Mouse (Mus musculus) splenic B cell, adult 2 months (primary cell): ENCODE results near the gene Whrn.

Experiments
- DNase-seq: peaks from one replicate; pipeline ENCODE4 v3.0.0-alpha.2; 2011; ENCODE audit warnings: low read depth, low spot score
- H3K27me3 ChIP-seq: 2 replicates; pipeline ENCODE4 v1.6.1; 2012; ENCODE audit warnings: mild to moderate bottlenecking, low read length, moderate library complexity, mixed read lengths; ENCODE audit not compliant: control insufficient read depth, poor library complexity, insufficient read depth, severe bottlenecking
- H3K36me3 ChIP-seq: 2 replicates; pipeline ENCODE4 v1.6.1; 2012; ENCODE audit warnings: mild to moderate bottlenecking, low read length, moderate library complexity, mixed read lengths; ENCODE audit not compliant: control insufficient read depth, poor library complexity, insufficient read depth, severe bottlenecking

The Whrn gene

GRCm38 (mm10) chr4:63417318-63417957 lies 78.4 kb downstream of the Whrn start:
- no peaks in the 10 kb centered on the region for H3K27me3 ChIP-seq
- H3K36me3 ChIP-seq: no peaks in the 10 kb centered on the region; the same call in 1 of the 2 replicates
- DNase-seq: peak; percentile 89

- DNase-seq: no peak
- Histone ChIP-seq H3K27me3 (no peaks in the 10 kb centered on the region), H3K36me3 (no peaks in the 10 kb centered on the region; the same call in 1 of the 2 replicates)
Observed at GRCm38 (mm10) chr4:63414951-63415350, 80.8 kb downstream of the Whrn start.

DNA sequence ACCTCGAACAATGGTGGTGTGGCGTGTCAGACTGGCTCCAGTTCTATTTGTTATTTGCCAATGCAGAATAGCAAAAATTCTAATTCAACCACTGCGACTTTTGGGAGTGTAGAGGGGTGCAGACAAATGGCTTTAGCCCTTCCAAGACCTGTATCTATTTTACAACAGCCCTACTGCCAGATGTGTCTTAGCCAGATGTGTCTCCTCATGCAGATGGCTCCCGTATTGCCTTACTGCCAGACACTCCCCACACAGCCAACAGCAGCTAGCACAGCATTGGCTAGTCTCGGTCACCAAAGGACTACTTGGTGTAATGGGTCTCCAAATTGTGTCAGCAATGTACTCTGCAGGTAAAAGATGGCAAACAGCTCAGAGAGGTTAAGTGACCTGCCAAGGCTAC lies 84.6 kb downstream of the Whrn start:
- Histone ChIP-seq H3K36me3 (no peaks in the 10 kb centered on the region; the same call in 1 of the 2 replicates), H3K27me3 (no peaks in the 10 kb centered on the region)
- DNase-seq: no peak

GRCm38 (mm10) chr4:63410583-63410934 lies 85.2 kb downstream of the Whrn start:
- Histone ChIP-seq H3K36me3 (no peaks in the 10 kb centered on the region; the same call in 1 of the 2 replicates), H3K27me3 (no peaks in the 10 kb centered on the region)
- peak; percentile 95 for DNase-seq

DNA sequence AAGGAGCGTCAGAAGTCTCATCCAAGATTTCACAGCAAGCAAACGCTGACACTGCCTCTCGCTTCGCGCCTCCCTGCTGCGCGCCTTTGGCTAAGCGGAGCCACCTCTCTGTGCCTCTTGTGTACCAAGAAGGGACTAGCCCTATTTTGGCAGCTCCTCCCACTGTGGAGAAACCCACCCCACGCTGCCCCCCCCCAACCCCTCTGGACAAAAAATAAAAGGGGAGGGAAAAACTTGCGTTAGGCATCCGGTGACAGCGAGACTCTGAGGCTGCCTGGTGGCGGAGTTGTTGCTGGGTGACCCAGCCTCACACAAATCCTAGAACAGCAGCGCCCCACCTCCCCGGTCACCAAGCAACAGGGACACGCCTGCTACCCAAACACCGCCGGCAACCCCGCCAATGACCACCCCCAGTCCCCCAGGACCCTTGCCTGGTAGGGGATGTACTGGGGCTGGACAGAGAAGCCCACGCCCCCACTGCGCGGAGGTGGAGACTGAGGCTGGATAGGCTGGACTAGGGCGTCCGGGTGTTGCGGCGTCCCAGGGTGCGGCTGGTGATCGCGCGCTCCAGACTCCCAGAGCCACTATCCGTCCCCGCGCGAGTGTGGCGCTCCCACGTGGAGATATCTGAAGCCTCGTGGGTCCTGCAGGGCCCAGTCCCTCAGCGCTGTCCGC lies 85.7 kb downstream of the Whrn start:
- Histone ChIP-seq H3K36me3 (no peaks in the 10 kb centered on the region; the same call in 1 of the 2 replicates), H3K27me3 (no peaks in the 10 kb centered on the region)
- peak; percentile 85 for DNase-seq

- Histone ChIP-seq H3K27me3 (no peaks in the 10 kb centered on the region), H3K36me3 (no peaks in the 10 kb centered on the region)
- peak; percentile 59 for DNase-seq
Observed at GRCm38 (mm10) chr4:63409317-63409907, 86.4 kb downstream of the Whrn start.

DNA sequence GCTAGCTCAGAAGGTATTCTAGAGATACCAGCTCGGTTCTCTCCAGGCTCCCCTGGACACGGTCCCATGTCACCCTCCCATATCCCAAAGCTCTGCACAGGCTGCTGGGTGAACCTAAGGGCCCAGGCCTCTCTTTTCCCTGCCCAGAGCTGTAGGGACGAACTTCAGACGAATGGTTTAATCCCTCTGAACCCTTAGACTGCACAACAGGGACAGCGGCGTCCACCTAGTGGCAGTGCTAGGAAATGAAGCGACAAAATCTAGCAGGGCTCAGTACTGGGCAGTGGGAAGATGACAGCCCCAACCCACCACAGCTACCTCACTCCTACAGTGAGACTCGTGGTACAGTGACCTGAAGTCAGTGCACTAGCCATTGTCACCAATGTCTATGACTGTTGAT lies 87.1 kb downstream of the Whrn start:
- H3K36me3 ChIP-seq: no peaks in the 10 kb centered on the region
- peak; percentile 79 for DNase-seq
- no peaks in the 10 kb centered on the region for H3K27me3 ChIP-seq

DNA sequence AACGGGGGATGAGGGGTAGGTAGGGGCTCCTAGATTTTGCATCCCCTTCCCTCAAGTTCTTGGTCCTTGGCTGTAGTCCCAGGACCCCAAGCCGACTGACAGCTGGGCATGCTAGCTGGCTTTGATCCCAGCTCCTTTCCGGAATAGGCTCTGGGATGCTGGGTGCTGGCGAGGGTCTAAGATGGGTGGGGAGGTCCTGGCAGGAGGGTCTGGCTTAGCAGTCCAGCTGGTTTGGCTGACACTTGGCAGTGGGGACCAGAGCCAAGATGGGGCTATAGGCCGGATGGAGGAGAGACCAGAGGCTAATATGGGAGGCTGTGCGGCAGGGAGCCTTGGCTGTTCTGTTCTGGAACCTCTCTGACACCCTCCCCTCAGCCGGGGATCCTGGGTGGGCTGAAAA lies 87.5 kb downstream of the Whrn start:
- Histone ChIP-seq H3K27me3 (no peaks in the 10 kb centered on the region), H3K36me3 (no peaks in the 10 kb centered on the region)
- no peak for DNase-seq

- Histone ChIP-seq H3K36me3 (no peaks in the 10 kb centered on the region), H3K27me3 (no peaks in the 10 kb centered on the region)
- DNase-seq: no peak
Observed at GRCm38 (mm10) chr4:63405683-63406082, 90.1 kb downstream of the Whrn start.

GRCm38 (mm10) chr4:63405051-63405450 lies 90.7 kb downstream of the Whrn start:
- no peaks in the 10 kb centered on the region for H3K36me3 ChIP-seq
- H3K27me3 ChIP-seq: no peaks in the 10 kb centered on the region
- peak; percentile 79 for DNase-seq

GRCm38 (mm10) chr4:63404205-63404604 lies 91.6 kb downstream of the Whrn start:
- H3K27me3 ChIP-seq: no peaks in the 10 kb centered on the region
- peak; percentile 91 for DNase-seq

DNA sequence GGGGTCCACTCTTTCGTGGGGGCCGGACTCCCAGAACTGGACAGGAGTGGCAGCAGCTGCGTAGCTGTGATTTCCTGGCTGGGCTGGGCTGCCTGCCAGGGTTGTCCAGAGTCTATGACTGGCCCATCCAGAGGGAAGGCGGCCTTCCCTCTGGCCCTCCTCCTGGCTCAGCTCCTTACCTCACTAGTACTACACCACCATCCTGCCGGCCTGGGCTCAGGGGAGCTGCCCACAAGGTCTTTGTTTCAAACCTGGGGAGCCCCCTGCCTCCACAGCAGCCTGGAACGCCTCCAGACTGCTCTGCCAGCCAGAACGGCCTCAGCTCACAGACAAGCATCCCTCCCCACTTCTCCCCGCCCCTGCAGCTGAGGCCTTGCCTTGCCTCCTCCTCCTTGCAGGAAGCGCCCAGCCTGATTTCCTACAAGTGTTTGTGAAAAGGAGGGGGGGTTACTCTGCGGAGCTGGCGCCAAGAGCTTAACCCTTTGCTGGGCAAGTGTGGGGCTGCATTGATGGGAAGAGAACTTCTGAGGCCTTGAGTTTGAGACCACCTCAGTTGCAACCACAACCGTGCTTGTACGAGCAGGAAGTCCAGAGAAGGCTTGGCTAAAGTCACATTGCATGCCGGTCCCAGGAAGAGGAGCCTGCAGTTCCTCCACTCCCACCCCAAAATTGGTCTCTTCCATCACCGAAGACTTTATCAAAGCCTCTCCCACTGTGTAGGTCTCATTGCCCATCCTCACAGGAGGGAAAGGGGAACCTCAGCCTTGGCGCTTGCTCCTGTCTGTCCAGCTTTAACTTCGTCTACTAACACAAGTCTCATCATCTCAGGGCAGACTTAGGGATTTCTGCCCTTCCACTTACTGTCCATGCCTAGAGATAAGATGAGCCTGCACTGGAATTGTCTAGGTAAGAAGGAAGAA lies 92.5 kb downstream of the Whrn start, which contains the start of gene Akna:
Akna (minus strand) TSS at position 315 of the 920 bp plus-strand sequence.
- Histone ChIP-seq H3K27me3 (no peaks in the 10 kb centered on the region), H3K36me3 (no peaks in the 10 kb centered on the region; the same call in 1 of the 2 replicates)
- peak; percentile 80 for DNase-seq

More at GRCm38 (mm10) chr4:63404205-63404604, 91.6 kb downstream of the Whrn start:
- no peaks in the 10 kb centered on the region for H3K36me3 ChIP-seq

GRCm38 (mm10) chr4:63402558-63402957 lies 93.2 kb downstream of the Whrn start:
- H3K36me3 ChIP-seq: no peaks in the 10 kb centered on the region; the same call in 1 of the 2 replicates
- DNase-seq: peak; percentile 51

GRCm38 (mm10) chr4:63402056-63402455 lies 93.7 kb downstream of the Whrn start:
- peak; percentile 42 for DNase-seq
- no peaks in the 10 kb centered on the region for H3K27me3 ChIP-seq

More at GRCm38 (mm10) chr4:63402558-63402957, 93.2 kb downstream of the Whrn start:
- H3K27me3 ChIP-seq: no peaks in the 10 kb centered on the region

More at GRCm38 (mm10) chr4:63402056-63402455, 93.7 kb downstream of the Whrn start:
- H3K36me3 ChIP-seq: peaks cover 4% of the 10 kb centered on the region
